Mouse (Mus musculus) left cerebral cortex, adult 8-10 months (tissue): ENCODE measurements around the gene Etl4. TPM values are rescaled to one million over a fixed set of nuclear protein-coding genes. Genes with fewer than 3 reads are reported as not detected.
"Not testable (repeated sequence)": the region's sequence is repeated elsewhere in the genome, so short reads cannot be mapped to it uniquely, and the experiment has no call there.

Experiments
- DNase-seq, 2 experiments: peaks; one replicate each; pipeline ENCODE4 v3.0.0; 2022; ENCODE audit warnings: low spot score in 2 of 2
- total RNA-seq, 4 experiments: library from RNA; stranded (reverse); gene quantifications; 2 replicates each; pipeline ENCODE4 v1.2.4; 2022

The Etl4 gene
- total RNA-seq, 4 experiments from 2014 or later = 138 to 154 (median 150) TPM

- no peak for DNase-seq
Observed at GRCm38 (mm10) chr2:20294596-20294995, 385.0 kb downstream of the Etl4 start.

- no peak for DNase-seq
Observed at GRCm38 (mm10) chr2:20302517-20302916, 392.9 kb downstream of the Etl4 start.

- no peak for DNase-seq
Observed at GRCm38 (mm10) chr2:20324954-20325353, 415.4 kb downstream of the Etl4 start.

GRCm38 (mm10) chr2:20336176-20336575 lies 426.6 kb downstream of the Etl4 start:
- DNase-seq = no peak

GRCm38 (mm10) chr2:20339016-20339734 lies 429.6 kb downstream of the Etl4 start:
- DNase-seq = no peak

- no peak for DNase-seq
Observed at GRCm38 (mm10) chr2:20339919-20340318, 430.3 kb downstream of the Etl4 start.

GRCm38 (mm10) chr2:20346873-20347272 lies 437.3 kb downstream of the Etl4 start:
- no peak for DNase-seq

- no peak for DNase-seq
Observed at GRCm38 (mm10) chr2:20349268-20349667, 439.7 kb downstream of the Etl4 start.

GRCm38 (mm10) chr2:20352796-20353195 lies 443.2 kb downstream of the Etl4 start:
- no peak for DNase-seq

- DNase-seq = no peak
Observed at GRCm38 (mm10) chr2:20377026-20377425, 467.4 kb downstream of the Etl4 start.

GRCm38 (mm10) chr2:20380874-20381273 lies 471.3 kb downstream of the Etl4 start:
- not testable (repeated sequence) for DNase-seq

- DNase-seq = no peak
Observed at GRCm38 (mm10) chr2:20394083-20394482, 484.5 kb downstream of the Etl4 start.

- DNase-seq = no peak
Observed at GRCm38 (mm10) chr2:20396978-20397377, 487.4 kb downstream of the Etl4 start.

GRCm38 (mm10) chr2:20400556-20400955 lies 491.0 kb downstream of the Etl4 start:
- DNase-seq = no peak

GRCm38 (mm10) chr2:20404395-20404794 lies 494.8 kb downstream of the Etl4 start:
- no peak for DNase-seq

GRCm38 (mm10) chr2:20407101-20407500 lies 497.5 kb downstream of the Etl4 start:
- peak in 1 of 2 experiments; percentile 63 for DNase-seq

GRCm38 (mm10) chr2:20414856-20415255 lies 505.3 kb downstream of the Etl4 start:
- DNase-seq = no peak

- no peak for DNase-seq
Observed at GRCm38 (mm10) chr2:20416934-20417614, 507.5 kb downstream of the Etl4 start.

GRCm38 (mm10) chr2:20417998-20418397 lies 508.4 kb downstream of the Etl4 start:
- no peak for DNase-seq

GRCm38 (mm10) chr2:20419975-20420374 lies 510.4 kb downstream of the Etl4 start:
- no peak for DNase-seq

GRCm38 (mm10) chr2:20422275-20422674 lies 512.7 kb downstream of the Etl4 start:
- no peak for DNase-seq

- DNase-seq = no peak
Observed at GRCm38 (mm10) chr2:20433656-20434055, 524.1 kb downstream of the Etl4 start.

GRCm38 (mm10) chr2:20435530-20435929 lies 526.0 kb downstream of the Etl4 start:
- DNase-seq = no peak
